Mouse (Mus musculus) stomach, embryonic 14.5 days (tissue): ENCODE results near the gene B230118H07Rik. TPM values are rescaled to one million over a fixed set of nuclear protein-coding genes. Genes with fewer than 3 reads are reported as not detected.

Experiments used
- polyA plus RNA-seq: library from polyadenylated mRNA; unstranded; fragments of >200 nt; fragmentation: Nextera tagmentation; extraction: Ambion mirVana; gene quantifications from 2 replicates; pipeline ENCODE4 v1.2.1, GENCODE M21; 2014

The B230118H07Rik gene
- polyA plus RNA-seq, 1 experiment from 2014 or later, result 63.4 TPM

Other genes with a start within 250 kb of the B230118H07Rik start
- gene Rag2, start 24.8 kb downstream of the B230118H07Rik start, polyA plus RNA-seq, result not detected in 2 replicates
- 0.06 TPM in 1 of 2 replicates, not detected in the other for gene Rag1, start within 50 bp of the B230118H07Rik start, polyA plus RNA-seq
- gene Traf6, start 28.9 kb upstream of the B230118H07Rik start, polyA plus RNA-seq, result 14.0 and 14.2 TPM in 2 replicates
- gene Prr5l, start 233.5 kb upstream of the B230118H07Rik start, polyA plus RNA-seq, result 8.2 and 10.5 TPM in 2 replicates
- gene Commd9, start 236.7 kb upstream of the B230118H07Rik start, polyA plus RNA-seq, result 62.7 and 64.6 TPM in 2 replicates